Mouse (Mus musculus) hindbrain, embryonic 11.5 days (tissue): Measurements from ENCODE around the gene Mcee. TPM values are rescaled to one million over a fixed set of nuclear protein-coding genes. Genes with fewer than 3 reads are reported as not detected.

Source experiments
- ATAC-seq: fragments of 200-750 bp; cut with Nextera tagmentation; 2 replicates; pipeline ENCODE4 v1.8.0; 2017; ENCODE audit warnings: mild to moderate bottlenecking, moderate TSS enrichment, moderate library complexity; ENCODE audit not compliant: low FRiP score
- DNase-seq: peaks from one replicate; pipeline ENCODE4 v3.0.0-alpha.2; 2015; ENCODE audit warnings: low spot score
- H3K27ac ChIP-seq: fragments of 300-500 bp; sonication (generic); 2 replicates; pipeline ENCODE4 v1.5.1; 2014; ENCODE audit warnings: mild to moderate bottlenecking, low read depth, low read length
- H3K27me3 ChIP-seq: fragments of 300-500 bp; sonication (generic); 2 replicates; pipeline ENCODE4 v1.6.1; 2014; ENCODE audit warnings: mild to moderate bottlenecking, low read length, moderate library complexity, mixed read lengths; ENCODE audit not compliant: control insufficient read depth, insufficient read depth
- H3K36me3 ChIP-seq: fragments of 300-500 bp; sonication (generic); 2 replicates; pipeline ENCODE4 v1.6.1; 2014; ENCODE audit warnings: mild to moderate bottlenecking, low read length, moderate library complexity, mixed read lengths; ENCODE audit not compliant: control insufficient read depth, insufficient read depth
- H3K4me1 ChIP-seq: fragments of 300-500 bp; sonication (generic); replicated peaks from 2 replicates; pipeline ENCODE4 v1.6.1; 2014; ENCODE audit warnings: low read length, mixed read lengths; ENCODE audit not compliant: control insufficient read depth, insufficient read depth
- H3K4me2 ChIP-seq: fragments of 300-500 bp; sonication (generic); replicated peaks from 2 replicates; pipeline ENCODE4 v1.6.1; 2014; ENCODE audit warnings: mild to moderate bottlenecking, low read depth, low read length
- H3K4me3 ChIP-seq: fragments of 300-500 bp; sonication (generic); 2 replicates; pipeline ENCODE4 v1.5.1; 2014; ENCODE audit warnings: low read depth, low read length
- H3K9ac ChIP-seq: fragments of 300-500 bp; sonication (generic); 2 replicates; pipeline ENCODE4 v1.6.1; 2014; ENCODE audit warnings: low read depth, low read length
- H3K9me3 ChIP-seq: fragments of 300-500 bp; sonication (generic); 2 replicates; pipeline ENCODE4 v1.6.1; 2016; ENCODE audit warnings: low read length; ENCODE audit not compliant: control insufficient read depth
- WGBS: fragments of 180-500 bp; shearing (Covaris S2); extraction: QIAGEN DNeasy Blood & Tissue Kit; methylation state at CpG from one replicate; pipeline ENCODE4 v1.1.7; 2014; 5-methylcytosine and 5-hydroxymethylcytosine counted together
- polyA plus RNA-seq: library from polyadenylated mRNA; unstranded; fragments of >200 nt; fragmentation: Nextera tagmentation; extraction: Ambion mirVana; gene quantifications from 2 replicates; pipeline ENCODE4 v1.2.1, GENCODE M21; 2014

Gene Mcee
- polyA plus RNA-seq, 1 experiment from 2014 or later = 37.5 TPM

DNA sequence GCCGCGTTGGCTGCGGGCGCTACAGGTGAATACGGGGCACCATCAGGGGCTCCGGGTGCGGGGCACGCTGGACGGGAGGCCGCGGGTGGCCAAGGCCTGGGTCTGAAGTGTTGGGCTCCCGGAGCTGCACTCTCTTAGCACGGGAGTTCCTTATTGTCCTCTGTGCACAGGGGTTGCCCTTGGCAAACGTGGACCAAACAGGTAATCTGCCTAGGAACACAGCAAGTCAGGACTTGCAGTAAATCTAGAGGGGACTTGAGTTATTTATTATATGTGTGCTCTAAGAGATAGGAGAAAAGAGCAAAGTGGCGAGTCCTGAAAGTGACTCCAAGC, 378 bp downstream of the Mcee start:
- Histone ChIP-seq H3K9me3 (no peaks in the 10 kb centered on the region), H3K4me3 (peak overlapping the region; percentile 70), H3K27me3 (no peaks in the 10 kb centered on the region), H3K4me2 (peak overlapping the region; percentile 51), H3K27ac (0 out of 2 replicates have a peak overlapping the region, but pooled peaks have one; percentile 24), H3K9ac (peak overlapping the region; percentile 60), H3K36me3 (no peaks in the 10 kb centered on the region), H3K4me1 (no peaks in the 10 kb centered on the region)
- WGBS = 1% methylated on average over 15 of the region's 15 CpGs
- ATAC-seq = no peak
- DNase-seq = no peak

DNA sequence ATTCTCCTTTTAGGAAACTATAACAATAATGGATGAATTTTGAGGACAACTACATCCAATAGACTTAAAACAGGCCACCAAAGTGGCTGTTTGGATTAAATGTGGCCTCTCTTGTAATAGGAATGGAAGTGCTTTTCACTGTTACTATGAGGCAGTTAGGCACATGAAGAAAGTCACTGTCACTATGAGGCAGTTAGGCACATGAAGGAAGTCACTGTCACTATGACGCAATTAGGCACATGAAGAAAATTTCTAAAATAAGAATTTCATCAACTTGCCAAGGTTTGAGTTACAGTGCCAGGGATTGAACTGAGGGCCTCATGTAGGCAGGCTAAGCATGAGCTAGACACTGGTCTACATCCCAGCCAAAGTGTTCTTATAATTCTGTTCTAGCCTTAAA, 8.3 kb downstream of the Mcee start:
- no peaks in the 10 kb centered on the region for H3K9me3 ChIP-seq
- H3K27ac ChIP-seq = no peak overlapping the region
- DNase-seq (no peak), ATAC-seq (no peak)
- no peak overlapping the region for H3K4me3 ChIP-seq
- H3K9ac ChIP-seq = no peak overlapping the region
- WGBS = 94% methylated on average over 1 of the region's 1 CpGs
- H3K4me2 ChIP-seq = no peak overlapping the region
- no peaks in the 10 kb centered on the region for H3K4me1 ChIP-seq
- no peaks in the 10 kb centered on the region for H3K27me3 ChIP-seq
- no peaks in the 10 kb centered on the region for H3K36me3 ChIP-seq

DNA sequence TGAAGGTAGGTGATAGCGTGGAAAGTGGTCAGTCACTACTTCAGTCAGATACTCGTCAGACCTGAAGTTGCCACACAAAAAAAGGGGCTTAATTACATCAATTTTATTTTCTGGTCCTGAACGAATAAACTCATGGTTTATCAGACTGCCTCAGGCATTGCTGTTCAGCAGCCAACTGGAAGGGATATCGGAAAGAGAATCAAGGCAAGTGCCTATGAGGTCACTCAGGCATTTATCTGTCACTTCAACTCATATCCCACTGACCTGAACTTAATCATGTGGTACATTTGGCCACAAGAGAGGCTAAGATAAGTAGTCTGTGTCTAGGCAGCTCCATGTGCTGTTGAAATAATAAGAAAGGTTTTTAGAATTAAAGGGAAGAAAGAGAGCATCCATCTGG, 10.0 kb downstream of the Mcee start:
- no peak overlapping the region for H3K4me3 ChIP-seq
- no peak overlapping the region for H3K9ac ChIP-seq
- 93% methylated on average over 4 of the region's 4 CpGs for WGBS
- no peaks in the 10 kb centered on the region for H3K9me3 ChIP-seq
- no peak overlapping the region for H3K4me2 ChIP-seq
- H3K27me3 ChIP-seq = no peaks in the 10 kb centered on the region
- no peak for ATAC-seq
- no peak for DNase-seq
- H3K36me3 ChIP-seq = no peaks in the 10 kb centered on the region
- no peaks in the 10 kb centered on the region for H3K4me1 ChIP-seq
- H3K27ac ChIP-seq = no peak overlapping the region

DNA sequence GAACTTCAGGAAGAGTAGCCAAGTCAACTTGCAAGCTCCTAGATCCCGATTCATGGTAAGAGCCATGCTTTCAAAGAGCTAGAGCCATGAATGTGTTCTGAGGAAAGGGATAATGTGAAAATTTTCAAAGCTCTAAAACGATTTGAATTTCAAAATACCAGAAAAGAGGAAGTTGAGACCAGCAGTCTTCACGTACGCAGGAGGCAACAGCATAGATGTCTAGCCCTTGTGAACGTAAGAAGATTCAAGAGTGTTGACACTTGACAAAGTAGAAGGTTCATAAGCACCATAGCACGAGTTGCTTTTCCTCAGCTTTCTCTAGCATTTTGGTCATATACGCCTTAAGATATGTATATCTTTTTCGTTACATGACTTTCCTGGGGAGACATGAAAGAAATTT, 11.6 kb downstream of the Mcee start:
- Histone ChIP-seq H3K27me3 (no peaks in the 10 kb centered on the region), H3K9ac (no peak overlapping the region), H3K27ac (no peak overlapping the region), H3K4me2 (no peak overlapping the region), H3K36me3 (no peaks in the 10 kb centered on the region), H3K9me3 (no peaks in the 10 kb centered on the region), H3K4me1 (no peaks in the 10 kb centered on the region), H3K4me3 (no peak overlapping the region)
- no peak for DNase-seq
- 89% methylated on average over 8 of the region's 8 CpGs for WGBS
- no peak for ATAC-seq

DNA sequence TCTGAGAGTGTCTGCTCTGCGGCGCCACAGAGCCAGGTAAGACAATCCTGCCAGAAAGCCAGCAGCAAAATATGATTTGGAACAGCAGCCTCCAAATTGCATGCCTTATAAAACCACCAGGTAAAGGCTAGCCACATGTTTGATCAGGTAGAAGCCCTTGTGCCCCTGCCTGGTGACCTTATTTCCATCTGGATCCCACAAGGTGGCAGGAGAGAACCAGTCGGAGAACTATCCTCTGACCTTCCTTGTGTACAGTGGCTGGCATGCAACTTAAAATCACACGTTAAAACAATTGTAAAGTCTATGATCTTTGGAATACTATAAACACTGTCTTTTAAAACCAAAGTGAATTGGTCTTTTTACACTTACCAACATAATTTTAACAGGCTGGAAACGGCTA, 32.5 kb downstream of the Mcee start:
- DNase-seq (peak; percentile 12), ATAC-seq (no peak)
- no peak overlapping the region for H3K4me3 ChIP-seq
- no peak overlapping the region for H3K27ac ChIP-seq
- H3K36me3 ChIP-seq = no peaks in the 10 kb centered on the region
- H3K27me3 ChIP-seq = no peaks in the 10 kb centered on the region
- no peak overlapping the region for H3K4me2 ChIP-seq
- no peaks in the 10 kb centered on the region for H3K4me1 ChIP-seq
- H3K9ac ChIP-seq = no peak overlapping the region
- no peaks in the 10 kb centered on the region for H3K9me3 ChIP-seq
- WGBS = 64% methylated on average over 5 of the region's 5 CpGs

DNA sequence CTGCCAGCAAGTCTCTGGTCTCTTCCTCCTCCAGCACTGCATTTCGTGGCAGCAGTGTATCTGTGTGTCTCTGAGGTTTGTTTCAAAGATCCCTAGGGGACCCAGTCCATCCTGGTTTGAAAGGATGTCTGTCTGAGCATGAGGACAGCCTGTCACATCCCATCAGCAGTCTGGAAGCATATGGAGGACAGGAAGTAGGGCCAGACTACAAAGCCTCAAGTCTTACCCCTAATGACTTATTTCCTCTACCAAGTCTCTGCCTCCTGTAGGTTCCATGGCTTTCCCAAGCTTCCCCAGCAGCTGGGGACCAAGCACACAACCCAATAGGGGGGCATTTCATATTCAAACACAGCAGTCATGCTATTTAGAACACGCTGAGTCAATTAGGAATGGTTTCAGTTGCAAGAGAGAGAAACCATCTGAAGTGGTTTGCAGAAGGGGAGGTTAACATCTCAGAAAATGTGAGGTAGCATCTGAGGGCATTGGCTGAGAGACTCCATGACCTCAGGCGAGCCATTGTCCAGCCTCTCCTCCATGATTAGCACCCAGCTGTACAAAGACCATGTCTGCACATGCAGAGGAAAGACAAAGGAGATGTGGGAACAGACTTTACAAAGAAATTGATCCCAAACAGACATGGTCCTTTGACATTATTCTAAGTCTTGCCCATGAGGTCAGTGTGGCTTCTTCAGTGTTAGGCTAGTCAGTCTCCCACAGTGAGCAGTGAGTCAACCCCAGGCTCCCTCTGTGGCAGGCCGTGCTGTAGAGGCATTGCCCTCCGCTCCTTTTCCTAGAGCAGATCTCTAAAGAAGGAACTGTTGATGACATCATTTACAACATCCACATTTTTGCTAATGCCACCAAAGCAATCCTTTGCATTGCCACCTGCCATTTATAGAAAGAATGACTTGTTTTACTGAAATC, 47.5 kb downstream of the Mcee start:
- 41% methylated on average over 5 of the region's 5 CpGs for WGBS
- no peaks in the 10 kb centered on the region for H3K27me3 ChIP-seq
- H3K4me1 ChIP-seq = no peaks in the 10 kb centered on the region
- DNase-seq (peak; percentile 33), ATAC-seq (peak; percentile 82)
- no peak overlapping the region for H3K9ac ChIP-seq
- H3K27ac ChIP-seq = no peak overlapping the region
- no peak overlapping the region for H3K4me2 ChIP-seq
- H3K4me3 ChIP-seq = no peak overlapping the region
- no peaks in the 10 kb centered on the region for H3K36me3 ChIP-seq
- no peaks in the 10 kb centered on the region for H3K9me3 ChIP-seq

DNA sequence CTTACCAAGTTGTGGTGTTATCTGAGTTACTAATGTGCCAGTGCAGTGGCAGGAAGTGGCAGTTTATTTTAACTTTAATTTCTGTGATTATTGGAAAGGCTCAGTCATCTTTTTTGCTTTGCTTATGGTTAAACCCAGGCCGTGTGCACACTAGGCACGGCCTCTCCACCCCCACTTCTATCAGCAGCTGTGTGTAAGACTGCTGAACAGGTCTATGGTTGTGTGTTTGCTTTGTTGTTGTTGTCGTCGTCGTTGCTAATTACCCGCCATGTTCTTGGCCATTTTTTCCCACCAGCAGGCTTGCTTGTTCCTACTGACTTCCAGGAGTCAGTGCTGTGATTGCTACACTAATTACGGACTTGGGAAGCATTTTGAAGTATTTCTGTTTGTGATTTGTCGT, 48.1 kb downstream of the Mcee start:
- DNase-seq (no peak), ATAC-seq (peak; percentile 61; the same call in 1 of the 2 replicates)
- no peak overlapping the region for H3K27ac ChIP-seq
- no peaks in the 10 kb centered on the region for H3K36me3 ChIP-seq
- H3K4me2 ChIP-seq = no peak overlapping the region
- no peaks in the 10 kb centered on the region for H3K4me1 ChIP-seq
- no peaks in the 10 kb centered on the region for H3K9me3 ChIP-seq
- H3K27me3 ChIP-seq = no peaks in the 10 kb centered on the region
- 82% methylated on average over 8 of the region's 8 CpGs for WGBS
- no peak overlapping the region for H3K9ac ChIP-seq
- no peak overlapping the region for H3K4me3 ChIP-seq

DNA sequence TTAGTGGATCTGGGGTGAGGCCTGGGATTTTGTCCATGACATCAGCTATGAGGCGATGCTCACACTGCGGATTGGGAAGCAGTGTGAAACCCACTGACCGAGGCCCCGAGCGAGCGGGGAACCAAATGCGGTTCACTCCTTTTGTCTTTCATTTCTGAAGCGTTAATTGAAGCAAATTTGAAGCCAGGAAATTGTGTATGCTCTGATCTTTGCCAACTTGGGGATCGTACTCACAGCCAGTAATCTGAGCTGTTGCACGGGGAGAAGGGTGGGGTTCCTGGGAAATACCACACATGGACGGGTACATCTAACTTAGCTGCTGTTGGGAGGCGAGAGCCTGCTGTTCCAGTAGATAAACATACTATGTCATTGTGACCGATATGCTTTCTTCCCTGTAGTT, 58.2 kb downstream of the Mcee start:
- DNase-seq = no peak
- Histone ChIP-seq H3K27ac (no peak overlapping the region), H3K9me3 (no peaks in the 10 kb centered on the region), H3K4me1 (no peaks in the 10 kb centered on the region), H3K36me3 (no peaks in the 10 kb centered on the region), H3K9ac (no peak overlapping the region), H3K27me3 (no peaks in the 10 kb centered on the region), H3K4me3 (no peak overlapping the region), H3K4me2 (no peak overlapping the region)
- WGBS = 89% methylated on average over 13 of the region's 13 CpGs
- ATAC-seq = no peak

DNA sequence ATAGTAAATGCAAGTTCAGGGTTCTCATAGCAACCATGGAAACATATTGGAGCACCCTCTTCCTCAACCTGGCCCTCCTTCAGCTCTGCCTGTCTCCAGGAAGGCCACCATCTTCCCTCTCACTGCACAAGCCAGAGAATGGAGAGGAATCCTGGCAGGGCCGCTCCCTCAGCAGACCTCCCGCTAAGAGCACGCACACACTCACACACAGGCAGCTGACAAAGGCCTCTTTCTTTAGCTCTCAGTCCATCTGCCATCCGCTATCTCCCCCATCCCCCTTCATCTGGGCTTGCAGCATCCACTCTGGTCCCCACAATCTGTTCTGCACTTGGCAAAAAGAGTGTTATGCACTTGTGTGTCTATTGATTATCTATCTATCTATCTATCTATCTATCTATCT, 59.0 kb downstream of the Mcee start:
- Histone ChIP-seq H3K4me2 (no peak overlapping the region), H3K27me3 (no peaks in the 10 kb centered on the region), H3K36me3 (no peaks in the 10 kb centered on the region), H3K9ac (no peak overlapping the region), H3K4me1 (no peaks in the 10 kb centered on the region), H3K9me3 (no peaks in the 10 kb centered on the region), H3K4me3 (no peak overlapping the region), H3K27ac (no peak overlapping the region)
- ATAC-seq (peak; percentile 89), DNase-seq (peak; percentile 44)
- WGBS = 34% methylated on average over 4 of the region's 4 CpGs
